10 mouse cellular contexts compared by ENCODE assay signal in the genomic region with DNA sequence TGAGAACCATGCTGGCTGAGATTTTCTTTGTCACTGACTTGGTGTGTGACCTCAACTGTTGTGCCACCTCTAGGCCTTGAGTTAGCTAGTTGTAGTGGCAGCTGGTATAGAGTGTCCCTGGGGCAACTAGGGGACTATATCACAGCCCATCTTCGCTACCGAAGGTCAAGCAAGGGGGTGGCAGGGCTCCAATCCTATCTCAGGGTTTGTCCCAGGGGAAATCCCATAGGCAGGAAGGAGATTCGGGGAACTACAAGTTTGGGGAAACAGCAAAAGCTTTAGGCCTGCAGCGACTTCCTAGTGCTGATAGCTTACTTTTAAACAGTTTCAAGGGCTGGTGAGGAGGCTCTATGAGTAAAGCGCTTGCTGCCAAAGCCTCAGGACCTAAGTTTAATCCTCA. TPM values are rescaled to one million over a fixed set of nuclear protein-coding genes. Genes with fewer than 3 reads are reported as not detected.
A peak's percentile ranks its signal among the peaks of the same experiment; 100 is the strongest.
DNase-seq lines count a peak whose midpoint lies in the region; ATAC-seq and TF ChIP-seq lines count a peak whose summit lies in the region.
"Had no signal": no experiment of that assay in that cellular context is flagged by ENCODE, and none has a peak within 500 bp of the region (broad histone marks: within the 10 kb centered on the region; RNA-seq: fewer than 3 reads in every experiment).

No protein-coding gene starts in this region.

- no peak for DNase-seq in heart, postnatal 36 days
- DNase-seq in hindbrain, embryonic 10.5 days (ENCODE audit: low spot score), result no peak
- no peak for DNase-seq in kidney, postnatal 14 days
- no peak for DNase-seq in spleen, postnatal 4 days (ENCODE audit: low spot score in 2 of 2)
- DNase-seq in spleen, postnatal 36 days (ENCODE audit: low spot score in 2 of 2), result no peak
- DNase-seq: cerebellum, postnatal 25 days; thymus, postnatal 14 days had no signal

- intact Hi-C loops in heart, postnatal 36 days (cut with DNase I), result no loop called here

- H3K27ac ChIP-seq in heart, embryonic 12.5 days (ENCODE audit: poor library complexity, severe bottlenecking), result no peak overlapping the region
- no peak overlapping the region for H3K27ac ChIP-seq in bone marrow, adult 2 months (ENCODE audit: control insufficient read depth, insufficient read depth, low read depth, low read length, poor library complexity)
- H3K27ac ChIP-seq in hindbrain, embryonic 10.5 days, result peak overlapping the region; percentile 89
- H3K27ac ChIP-seq in midbrain, embryonic 13.5 days, result peak overlapping the region; percentile 30; the same call in 1 of the 2 replicates

- WGBS in heart, embryonic 12.5 days, result 65% methylated on average over 5 of the region's 5 CpGs
- 50% methylated on average over 5 of the region's 5 CpGs for WGBS in bone marrow, adult 2 months
- 55% methylated on average over 5 of the region's 5 CpGs for WGBS in hindbrain, embryonic 10.5 days
- WGBS in midbrain, embryonic 13.5 days, result 61% methylated on average over 5 of the region's 5 CpGs

- H3K4me1 ChIP-seq in heart, embryonic 12.5 days (replicated peaks), result peaks cover 50% of the 10 kb centered on the region
- peaks cover 11% of the 10 kb centered on the region for H3K4me1 ChIP-seq in bone marrow, adult 2 months (ENCODE audit: control insufficient read depth, insufficient read depth, low read length)
- peaks cover 88% of the 10 kb centered on the region for H3K4me1 ChIP-seq in hindbrain, embryonic 10.5 days (replicated peaks)
- peaks cover 64% of the 10 kb centered on the region for H3K4me1 ChIP-seq in midbrain, embryonic 13.5 days (replicated peaks)

- peak overlapping the region; percentile 91; the same call in 1 of the 2 replicates for H3K4me2 ChIP-seq in heart, embryonic 12.5 days
- H3K4me2 ChIP-seq in midbrain, embryonic 13.5 days (replicated peaks), result peak overlapping the region; percentile 93

- H3K27me3 ChIP-seq in heart, embryonic 12.5 days (replicated peaks), result 0 out of 2 replicates have a peak, but pooled peaks cover 21% of the 10 kb centered on the region
- peaks cover 34% of the 10 kb centered on the region for H3K27me3 ChIP-seq in hindbrain, embryonic 10.5 days (ENCODE audit: insufficient read depth, poor library complexity, severe bottlenecking)
- H3K27me3 ChIP-seq in midbrain, embryonic 13.5 days, result peaks cover 2% of the 10 kb centered on the region; the same call in 1 of the 2 replicates

- 0 out of 2 replicates have a peak overlapping the region, but pooled peaks have one; percentile 15 for H3K9ac ChIP-seq in heart, embryonic 12.5 days
- no peak overlapping the region; the same call in 1 of the 2 replicates for H3K9ac ChIP-seq in midbrain, embryonic 13.5 days (replicated peaks)

- no peaks in the 10 kb centered on the region for H3K36me3 ChIP-seq in heart, embryonic 12.5 days
- no peaks in the 10 kb centered on the region for H3K36me3 ChIP-seq in hindbrain, embryonic 10.5 days
- H3K36me3 ChIP-seq in midbrain, embryonic 13.5 days, result no peaks in the 10 kb centered on the region

- no peak for TF ChIP-seq POLR2A in bone marrow, adult 2 months (IDR thresholded peaks at IDR 0.05; ENCODE audit: borderline replicate concordance, control insufficient read depth, low read depth, low read length)

- no peaks in the 10 kb centered on the region for H3K9me3 ChIP-seq in heart, embryonic 12.5 days (replicated peaks)
- H3K9me3 ChIP-seq in hindbrain, embryonic 10.5 days, result no peaks in the 10 kb centered on the region
- no peaks in the 10 kb centered on the region for H3K9me3 ChIP-seq in midbrain, embryonic 13.5 days

- no peak overlapping the region for H3K4me3 ChIP-seq in heart, embryonic 12.5 days
- H3K4me3 ChIP-seq in bone marrow, adult 2 months (replicated peaks; ENCODE audit: control insufficient read depth, low read depth, low read length), result peak overlapping the region; percentile 57
- H3K4me3 ChIP-seq in hindbrain, embryonic 10.5 days, result peak overlapping the region; percentile 69
- peak overlapping the region; percentile 59 for H3K4me3 ChIP-seq in midbrain, embryonic 13.5 days (replicated peaks)

- no peak for ATAC-seq in heart, embryonic 12.5 days (ENCODE audit: insufficient number of reproducible peaks, low FRiP score)
- ATAC-seq in midbrain, embryonic 13.5 days, result no peak

- no peak for TF ChIP-seq CTCF in bone marrow, adult 2 months (IDR thresholded peaks at IDR 0.05; ENCODE audit: control insufficient read depth, insufficient read depth, low read length)

RNA-seq across cellular contexts. Expression of a gene that starts 1.4 kb away (rescaled TPM):
- 5.6 and 6.5 TPM in 2 replicates for polyA plus RNA-seq in heart, embryonic 12.5 days (2016; fragmentation: Nextera tagmentation; extraction: Ambion mirVana)
- total RNA-seq in heart, postnatal 36 days (2021), result 1 to 10 TPM; 6.5 to 8.0 TPM
- 8.8 and 18.3 TPM in 2 replicates for polyA plus RNA-seq in bone marrow, adult 2 months (2011; ENCODE audit: insufficient read depth, insufficient read length, low replicate concordance, missing spikeins)
- polyA plus RNA-seq in hindbrain, embryonic 10.5 days (2016; fragmentation: Nextera tagmentation; extraction: Ambion mirVana), result 60.9 and 61.9 TPM in 2 replicates
- 15.3 and 21.8 TPM in 2 replicates for polyA plus RNA-seq in midbrain, embryonic 13.5 days (2015; fragmentation: Nextera tagmentation; extraction: Ambion mirVana)

RNA-seq across cellular contexts. Expression of a gene that starts 21.9 kb away (rescaled TPM):
- 4.0 and 4.9 TPM in 2 replicates for polyA plus RNA-seq in heart, embryonic 12.5 days (2016; fragmentation: Nextera tagmentation; extraction: Ambion mirVana)
- total RNA-seq in heart, postnatal 36 days (2021), result 10 to 100 TPM; 60.4 to 63.7 TPM
- 11.9 and 15.0 TPM in 2 replicates for polyA plus RNA-seq in bone marrow, adult 2 months (2011; ENCODE audit: insufficient read depth, insufficient read length, low replicate concordance, missing spikeins)
- 14.7 and 16.1 TPM in 2 replicates for polyA plus RNA-seq in hindbrain, embryonic 10.5 days (2016; fragmentation: Nextera tagmentation; extraction: Ambion mirVana)
- 5.0 and 6.0 TPM in 2 replicates for polyA plus RNA-seq in midbrain, embryonic 13.5 days (2015; fragmentation: Nextera tagmentation; extraction: Ambion mirVana)

RNA-seq across cellular contexts. Expression of a gene that starts 43.5 kb away (rescaled TPM):
- 95.4 and 97.7 TPM in 2 replicates for polyA plus RNA-seq in heart, embryonic 12.5 days (2016; fragmentation: Nextera tagmentation; extraction: Ambion mirVana)
- 10 to 100 TPM; 18.2 to 19.3 TPM for total RNA-seq in heart, postnatal 36 days (2021)
- polyA plus RNA-seq in bone marrow, adult 2 months (2011; ENCODE audit: insufficient read depth, insufficient read length, low replicate concordance, missing spikeins), result 7.1 and 12.1 TPM in 2 replicates
- polyA plus RNA-seq in hindbrain, embryonic 10.5 days (2016; fragmentation: Nextera tagmentation; extraction: Ambion mirVana), result 255 and 278 TPM in 2 replicates
- polyA plus RNA-seq in midbrain, embryonic 13.5 days (2015; fragmentation: Nextera tagmentation; extraction: Ambion mirVana), result 237 and 241 TPM in 2 replicates

RNA-seq across cellular contexts. Expression of a gene that starts 44.4 kb away (rescaled TPM):
- 0.06 and 0.08 TPM in 2 replicates for polyA plus RNA-seq in heart, embryonic 12.5 days (2016; fragmentation: Nextera tagmentation; extraction: Ambion mirVana)
- under 1 TPM in 1 of 2 experiments, not detected in 1; 0.03 TPM for total RNA-seq in heart, postnatal 36 days (2021)
- not detected in 2 replicates for polyA plus RNA-seq in bone marrow, adult 2 months (2011; ENCODE audit: insufficient read depth, insufficient read length, low replicate concordance, missing spikeins)
- 0.06 and 0.08 TPM in 2 replicates for polyA plus RNA-seq in hindbrain, embryonic 10.5 days (2016; fragmentation: Nextera tagmentation; extraction: Ambion mirVana)
- polyA plus RNA-seq in midbrain, embryonic 13.5 days (2015; fragmentation: Nextera tagmentation; extraction: Ambion mirVana), result 0.10 and 0.23 TPM in 2 replicates

Comparison
In these comparisons a context has a peak if more than half of its experiments do, and no peak if none do; other contexts are left out.
1. H3K27ac ChIP-seq: peak in hindbrain, embryonic 10.5 days (single experiment) and midbrain, embryonic 13.5 days (single experiment); none in heart, embryonic 12.5 days (single experiment) and bone marrow, adult 2 months (single experiment).